Mouse (Mus musculus) testis, adult 2 months (tissue): ENCODE results near the gene Olfr156. TPM values are rescaled to one million over a fixed set of nuclear protein-coding genes. Genes with fewer than 3 reads are reported as not detected.

Experiments used
- H3K27ac ChIP-seq: fragments of 200-500 bp; 2 replicates; pipeline ENCODE4 v1.5.1; 2012; ENCODE audit warnings: low read depth, low read length; ENCODE audit not compliant: control insufficient read depth, insufficient read depth
- H3K27me3 ChIP-seq: fragments of 200-500 bp; 2 replicates; pipeline ENCODE4 v1.6.1; 2012; ENCODE audit warnings: mild to moderate bottlenecking, low read length, moderate library complexity; ENCODE audit not compliant: control insufficient read depth, insufficient read depth
- H3K36me3 ChIP-seq: fragments of 200-500 bp; 2 replicates; pipeline ENCODE4 v1.6.1; 2012; ENCODE audit warnings: mild to moderate bottlenecking, low read length; ENCODE audit not compliant: control insufficient read depth, insufficient read depth
- H3K4me1 ChIP-seq: fragments of 200-500 bp; 2 replicates; pipeline ENCODE4 v1.6.1; 2012; ENCODE audit warnings: low read length; ENCODE audit not compliant: control insufficient read depth, insufficient read depth
- H3K4me3 ChIP-seq: fragments of 200-500 bp; 2 replicates; pipeline ENCODE4 v1.5.1; 2012; ENCODE audit warnings: low read depth, mild to moderate bottlenecking, low read length, moderate library complexity, mixed read lengths; ENCODE audit not compliant: control insufficient read depth
- CTCF ChIP-seq: fragments of 200-500 bp; IDR thresholded peaks from 2 replicates; pipeline ENCODE4 v1.5.1; 2012; ENCODE audit warnings: low read depth, mild to moderate bottlenecking, inconsistent platforms, low read length, moderate library complexity; ENCODE audit not compliant: control insufficient read depth, insufficient read depth, insufficient replicate concordance
- POLR2A ChIP-seq: fragments of 200-500 bp; IDR thresholded peaks from 2 replicates; pipeline ENCODE4 v1.6.1; 2012; ENCODE audit warnings: low read depth, mild to moderate bottlenecking, inconsistent platforms, low read length, moderate library complexity; ENCODE audit not compliant: control insufficient read depth
- polyA plus RNA-seq: library from polyadenylated mRNA; depleted of rRNA; stranded (reverse); fragments of >200 nt; gene quantifications from 2 replicates; pipeline ENCODE4 v1.2.3, GENCODE M21; 2012; rRNA removed

Olfr156 gene
- polyA plus RNA-seq = not detected in 2 replicates

DNA sequence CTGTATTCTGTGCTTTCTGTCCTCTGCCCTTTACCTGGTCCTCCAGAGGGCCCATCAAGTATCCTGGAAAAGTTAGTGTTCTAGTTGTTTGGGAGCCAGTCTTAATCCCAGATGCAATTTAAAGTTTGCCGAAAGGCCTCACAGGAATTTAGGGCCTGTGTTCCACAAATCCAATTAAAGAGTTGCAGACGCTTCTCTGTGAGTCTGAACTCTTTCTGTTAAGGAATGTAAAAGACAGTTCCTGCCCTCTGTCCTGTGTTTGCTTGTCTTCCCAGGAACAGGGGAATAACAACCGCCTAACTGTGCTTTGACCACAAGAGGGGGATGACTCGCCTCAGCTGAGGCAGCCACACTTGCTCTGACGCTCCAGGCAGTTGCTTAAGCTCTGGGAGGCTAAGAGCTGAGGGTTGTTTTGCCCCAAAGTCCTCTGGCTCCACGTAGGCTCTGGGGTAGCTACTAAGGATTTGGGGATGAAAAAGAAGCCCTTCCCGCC lies at the start of gene Olfr156:
Olfr156 (minus strand) TSS at position 51 of the 493 bp plus-strand sequence.
- Histone ChIP-seq H3K4me1 (no peaks in the 10 kb centered on the region), H3K27ac (no peak within 1 kb of the TSS)
- TF ChIP-seq POLR2A (no peak), CTCF (peak; percentile 57; the same call in 1 of the 2 replicates)

DNA sequence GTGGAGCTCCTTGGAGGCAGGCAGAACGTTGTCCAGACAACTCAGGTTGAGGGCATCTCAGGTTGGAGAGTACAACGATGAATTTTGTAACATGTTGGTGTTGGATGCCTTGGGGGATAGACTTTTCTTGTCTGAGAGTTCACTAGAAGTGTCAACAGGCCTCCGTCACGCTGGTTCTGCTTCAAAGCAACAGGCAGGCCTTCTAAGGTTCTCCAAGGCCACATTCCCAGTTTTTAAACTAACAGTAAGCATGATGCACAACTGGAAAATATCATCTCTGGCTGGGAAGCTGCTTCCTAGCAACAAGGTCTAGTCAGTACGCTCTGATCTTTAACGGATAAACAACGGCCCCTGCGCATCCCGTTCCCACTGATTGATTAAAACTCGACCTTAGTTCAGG lies 46.1 kb upstream of the Olfr156 start:
- Histone ChIP-seq H3K27me3 (no peaks in the 10 kb centered on the region), H3K4me1 (peaks cover 5% of the 10 kb centered on the region), H3K4me3 (no peak overlapping the region), H3K27ac (peak overlapping the region; percentile 49), H3K36me3 (no peaks in the 10 kb centered on the region)
- TF ChIP-seq POLR2A (no peak), CTCF (no peak)

More for the DNA sequence above, at the start of gene Olfr156:
- no peaks in the 10 kb centered on the region for H3K36me3 ChIP-seq
- H3K27me3 ChIP-seq = no peaks in the 10 kb centered on the region
- no peak within 1 kb of the TSS for H3K4me3 ChIP-seq

DNA sequence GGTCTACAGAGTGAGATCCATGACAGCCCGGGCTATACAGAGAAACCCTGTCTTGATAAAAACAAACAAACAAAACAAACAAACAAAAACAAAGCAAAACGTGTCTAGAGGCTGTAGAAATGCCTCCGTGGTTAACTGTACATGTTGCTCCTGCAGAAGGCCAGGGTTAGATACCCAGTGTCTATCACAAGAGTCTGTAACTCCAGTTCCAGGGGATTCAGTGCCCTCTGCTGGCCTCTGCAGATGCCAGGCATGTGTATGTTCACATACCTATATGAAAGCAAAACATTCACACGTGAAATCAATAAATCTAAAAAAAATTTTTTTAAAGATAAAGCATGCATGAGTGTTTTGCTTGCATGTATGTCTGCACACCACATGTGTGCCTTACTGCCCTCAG lies 39.6 kb upstream of the Olfr156 start:
- H3K36me3 ChIP-seq = no peaks in the 10 kb centered on the region
- TF ChIP-seq CTCF (no peak), POLR2A (no peak)
- H3K4me3 ChIP-seq = no peak overlapping the region
- H3K4me1 ChIP-seq = no peaks in the 10 kb centered on the region; the same call in 1 of the 2 replicates
- no peak overlapping the region for H3K27ac ChIP-seq
- no peaks in the 10 kb centered on the region for H3K27me3 ChIP-seq

- Histone ChIP-seq H3K4me1 (no peaks in the 10 kb centered on the region; the same call in 1 of the 2 replicates), H3K36me3 (no peaks in the 10 kb centered on the region), H3K27me3 (no peaks in the 10 kb centered on the region), H3K4me3 (no peak overlapping the region), H3K27ac (no peak overlapping the region)
- no peak for TF ChIP-seq POLR2A
- peak; percentile 64; the same call in 1 of the 2 replicates for TF ChIP-seq CTCF
Measured at GRCm38 (mm10) chr4:43860744-43861519, 37.2 kb upstream of the Olfr156 start.

DNA sequence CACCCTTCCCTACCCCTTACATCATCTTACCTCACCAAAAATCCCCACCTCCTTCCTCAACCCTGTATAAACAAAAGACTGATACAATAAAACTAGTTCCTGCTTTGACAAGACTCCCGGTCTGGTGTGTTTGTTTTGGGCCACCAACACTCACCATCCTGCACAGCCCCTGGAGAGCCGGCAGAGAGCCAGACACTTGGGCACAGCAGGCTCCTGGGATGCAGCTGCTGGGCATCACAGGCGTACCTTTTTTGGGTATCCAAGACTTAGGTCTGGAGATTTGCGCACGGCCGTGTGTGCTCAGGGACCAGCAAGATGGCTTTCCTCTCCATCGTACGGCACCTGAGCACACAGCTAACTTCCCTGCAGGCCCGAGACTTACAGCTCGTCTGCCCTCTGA lies 36.2 kb upstream of the Olfr156 start:
- Histone ChIP-seq H3K4me3 (no peak overlapping the region), H3K27me3 (no peaks in the 10 kb centered on the region), H3K4me1 (no peaks in the 10 kb centered on the region; the same call in 1 of the 2 replicates), H3K36me3 (no peaks in the 10 kb centered on the region), H3K27ac (no peak overlapping the region)
- TF ChIP-seq POLR2A = no peak
- TF ChIP-seq CTCF = no peak

DNA sequence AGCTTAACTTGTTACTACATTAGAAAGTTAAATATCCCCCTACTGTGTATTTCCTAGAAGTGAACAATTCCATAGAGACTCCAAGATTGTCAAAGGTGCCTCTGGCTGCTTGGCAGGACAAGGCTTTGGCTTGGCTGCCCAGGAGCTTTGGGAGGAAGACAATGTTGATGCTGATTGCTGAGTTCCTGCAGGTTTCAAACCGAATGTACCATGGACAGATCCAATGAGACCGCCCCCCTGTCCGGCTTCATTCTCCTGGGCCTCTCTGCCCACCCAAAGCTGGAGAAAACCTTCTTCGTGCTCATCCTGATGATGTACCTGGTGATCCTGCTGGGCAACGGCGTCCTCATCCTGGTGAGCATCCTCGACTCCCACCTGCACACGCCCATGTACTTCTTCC lies 30.4 kb upstream of the Olfr156 start:
- H3K4me1 ChIP-seq = no peaks in the 10 kb centered on the region
- H3K36me3 ChIP-seq = no peaks in the 10 kb centered on the region
- no peak overlapping the region for H3K27ac ChIP-seq
- H3K27me3 ChIP-seq = no peaks in the 10 kb centered on the region
- no peak overlapping the region for H3K4me3 ChIP-seq
- TF ChIP-seq POLR2A (no peak), CTCF (no peak)

DNA sequence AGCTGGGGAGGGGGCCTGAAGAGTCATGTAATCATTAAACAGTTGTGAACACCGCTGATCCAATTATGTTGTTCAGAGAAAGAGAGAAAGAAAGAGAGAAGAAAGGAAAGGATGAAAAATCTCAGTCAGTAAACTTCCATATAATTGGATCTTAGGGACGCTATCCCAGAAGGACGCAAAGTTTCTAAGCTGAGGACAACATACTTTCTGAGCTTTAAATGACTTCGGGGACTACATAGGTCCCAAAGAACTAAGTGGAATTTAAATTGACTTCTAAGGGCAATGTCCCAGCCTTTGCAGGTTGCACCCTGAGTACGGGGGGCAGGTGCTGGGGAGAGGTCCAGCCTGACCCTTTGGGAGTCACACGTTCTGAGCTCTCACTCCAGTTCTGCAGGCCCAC lies 27.6 kb upstream of the Olfr156 start, which contains the start of gene Olfr155:
Olfr155 (plus strand) TSS at position 301 of the 400 bp plus-strand sequence.
- Histone ChIP-seq H3K4me1 (no peaks in the 10 kb centered on the region), H3K4me3 (no peak within 1 kb of the TSS), H3K27ac (no peak within 1 kb of the TSS), H3K36me3 (no peaks in the 10 kb centered on the region), H3K27me3 (no peaks in the 10 kb centered on the region)
- TF ChIP-seq POLR2A (no peak), CTCF (no peak)

DNA sequence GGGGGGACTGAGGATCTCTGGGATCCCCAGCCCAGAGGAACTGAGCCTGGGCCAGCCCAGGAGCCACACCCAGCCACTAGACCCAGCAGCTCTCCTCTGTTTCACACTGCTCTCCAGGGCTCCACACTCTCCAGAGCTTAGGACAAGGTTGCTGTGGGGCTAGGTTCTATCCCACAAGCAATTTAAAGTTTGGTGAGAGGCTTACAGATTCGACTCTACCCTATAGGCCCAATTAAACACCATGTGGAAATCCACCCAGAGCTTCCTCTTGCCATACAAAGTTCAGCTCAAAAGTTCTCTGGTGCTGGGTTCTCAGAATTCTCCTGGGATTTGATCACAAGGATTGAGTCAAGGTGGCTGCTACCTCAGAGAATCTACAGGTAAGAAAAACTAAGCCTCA lies 16.4 kb upstream of the Olfr156 start, which contains the start of gene Olfr157:
Olfr157 (minus strand) TSS at position 101 of the 400 bp plus-strand sequence.
- Histone ChIP-seq H3K36me3 (no peaks in the 10 kb centered on the region), H3K27ac (no peak within 1 kb of the TSS), H3K27me3 (no peaks in the 10 kb centered on the region), H3K4me3 (no peak within 1 kb of the TSS), H3K4me1 (no peaks in the 10 kb centered on the region)
- TF ChIP-seq CTCF (no peak), POLR2A (no peak)
